Mouse (Mus musculus) limb, embryonic 11.5 days (tissue): Measurements from ENCODE around the gene Dlk2. TPM values are rescaled to one million over a fixed set of nuclear protein-coding genes. Genes with fewer than 3 reads are reported as not detected.

Source experiments
- ATAC-seq: fragments of 200-750 bp; cut with Nextera tagmentation; 2 replicates; pipeline ENCODE4 v1.8.0; 2017; ENCODE audit warnings: low read depth; ENCODE audit not compliant: insufficient number of reproducible peaks, low FRiP score, low TSS enrichment
- DNase-seq: peaks from one replicate; pipeline ENCODE4 v3.0.0-alpha.2; 2015; ENCODE audit warnings: low spot score
- H3K27ac ChIP-seq: fragments of 300-500 bp; sonication (generic); replicated peaks from 2 replicates; pipeline ENCODE4 v1.5.1; 2014; ENCODE audit warnings: low read depth, mild to moderate bottlenecking, low read length
- H3K27me3 ChIP-seq: fragments of 300-500 bp; sonication (generic); 2 replicates; pipeline ENCODE4 v1.6.1; 2014; ENCODE audit warnings: mild to moderate bottlenecking, low read length, mixed read lengths; ENCODE audit not compliant: control insufficient read depth, insufficient read depth
- H3K36me3 ChIP-seq: fragments of 300-500 bp; sonication (generic); 2 replicates; pipeline ENCODE4 v1.6.1; 2014; ENCODE audit warnings: mild to moderate bottlenecking, low read length, moderate library complexity, mixed read lengths; ENCODE audit not compliant: control insufficient read depth, insufficient read depth
- H3K4me1 ChIP-seq: fragments of 300-500 bp; sonication (generic); 2 replicates; pipeline ENCODE4 v1.6.1; 2014; ENCODE audit warnings: low read length, mixed read lengths; ENCODE audit not compliant: control insufficient read depth, insufficient read depth
- H3K4me2 ChIP-seq: fragments of 300-500 bp; sonication (generic); 2 replicates; pipeline ENCODE4 v1.6.1; 2014; ENCODE audit warnings: low read depth, mild to moderate bottlenecking, moderate library complexity; ENCODE audit not compliant: severe bottlenecking
- H3K4me3 ChIP-seq: fragments of 300-500 bp; sonication (generic); 2 replicates; pipeline ENCODE4 v1.5.1; 2014; ENCODE audit warnings: low read depth, low read length
- H3K9ac ChIP-seq: fragments of 300-500 bp; sonication (generic); 2 replicates; pipeline ENCODE4 v1.6.1; 2014; ENCODE audit warnings: mild to moderate bottlenecking, low read length
- H3K9me3 ChIP-seq: fragments of 300-500 bp; sonication (generic); 2 replicates; pipeline ENCODE4 v1.6.1; 2016; ENCODE audit warnings: low read length; ENCODE audit not compliant: control insufficient read depth
- WGBS: fragments of 180-500 bp; shearing (Covaris S2); extraction: QIAGEN DNeasy Blood & Tissue Kit; methylation state at CpG from one replicate; pipeline ENCODE4 v1.1.7; 2014; 5-methylcytosine and 5-hydroxymethylcytosine counted together
- polyA plus RNA-seq: library from polyadenylated mRNA; unstranded; fragments of >200 nt; fragmentation: Nextera tagmentation; extraction: Ambion mirVana; gene quantifications from 2 replicates; pipeline ENCODE4 v1.2.1, GENCODE M21; 2014

The Dlk2 gene
- 1.1 and 1.3 TPM in 2 replicates for polyA plus RNA-seq

DNA sequence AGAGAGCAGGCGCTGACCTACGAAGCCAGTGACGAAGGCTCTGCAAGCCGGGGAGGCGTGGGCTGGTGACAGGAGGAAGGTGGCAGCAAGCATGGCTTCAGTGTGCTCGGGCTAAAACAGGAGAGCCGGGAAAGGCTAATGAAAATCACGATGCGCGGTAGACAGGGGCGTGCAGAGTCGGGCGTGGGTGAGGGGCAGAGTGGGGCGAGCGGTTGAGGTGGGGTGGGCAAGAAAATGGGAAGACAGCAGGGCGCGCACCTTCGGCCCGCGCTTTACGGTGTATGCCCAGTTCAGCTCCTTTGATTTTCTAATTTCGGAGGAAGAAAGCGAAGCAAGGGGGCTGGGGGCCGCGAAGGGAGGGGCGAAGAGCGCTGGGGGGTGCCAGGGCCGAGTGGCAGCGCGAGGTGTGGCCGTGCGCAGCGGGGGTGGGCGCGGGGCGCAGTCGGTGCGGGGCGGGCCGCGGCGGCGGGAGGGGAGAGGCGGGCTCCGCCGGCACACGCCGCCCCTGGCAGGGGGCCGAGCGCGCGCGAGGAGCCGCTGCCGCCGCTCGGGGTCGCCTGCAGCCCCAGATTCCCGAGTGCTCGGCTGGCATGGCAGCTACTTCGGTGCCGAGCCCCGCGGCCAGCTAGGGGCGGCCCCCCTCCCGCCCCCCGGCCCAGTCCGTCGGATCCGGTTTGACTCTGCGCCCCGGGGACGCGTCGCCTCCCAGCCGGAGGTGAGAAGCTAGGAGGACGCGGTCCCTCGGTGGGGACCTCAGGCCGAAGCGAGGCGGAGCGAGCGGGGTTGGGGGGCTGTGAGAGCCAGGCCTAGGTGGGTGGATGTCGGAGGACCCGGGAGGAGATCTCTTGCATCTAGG lies at the start of gene Dlk2:
Gene Dlk2, plus strand, starts transcription at position 58 of the 856 bp plus-strand sequence.
- Histone ChIP-seq H3K4me3 (peak within 1 kb of the TSS; percentile 57), H3K36me3 (no peaks in the 10 kb centered on the region), H3K27ac (no peak within 1 kb of the TSS), H3K27me3 (peaks cover 43% of the 10 kb centered on the region), H3K9ac (peak within 1 kb of the TSS; percentile 47), H3K4me2 (peak within 1 kb of the TSS; percentile 100), H3K4me1 (peaks cover 9% of the 10 kb centered on the region; the same call in 1 of the 2 replicates), H3K9me3 (no peaks in the 10 kb centered on the region)
- ATAC-seq (no peak), DNase-seq (peak; percentile 46)
- WGBS: 1% methylated on average over 61 of the region's 86 CpGs

DNA sequence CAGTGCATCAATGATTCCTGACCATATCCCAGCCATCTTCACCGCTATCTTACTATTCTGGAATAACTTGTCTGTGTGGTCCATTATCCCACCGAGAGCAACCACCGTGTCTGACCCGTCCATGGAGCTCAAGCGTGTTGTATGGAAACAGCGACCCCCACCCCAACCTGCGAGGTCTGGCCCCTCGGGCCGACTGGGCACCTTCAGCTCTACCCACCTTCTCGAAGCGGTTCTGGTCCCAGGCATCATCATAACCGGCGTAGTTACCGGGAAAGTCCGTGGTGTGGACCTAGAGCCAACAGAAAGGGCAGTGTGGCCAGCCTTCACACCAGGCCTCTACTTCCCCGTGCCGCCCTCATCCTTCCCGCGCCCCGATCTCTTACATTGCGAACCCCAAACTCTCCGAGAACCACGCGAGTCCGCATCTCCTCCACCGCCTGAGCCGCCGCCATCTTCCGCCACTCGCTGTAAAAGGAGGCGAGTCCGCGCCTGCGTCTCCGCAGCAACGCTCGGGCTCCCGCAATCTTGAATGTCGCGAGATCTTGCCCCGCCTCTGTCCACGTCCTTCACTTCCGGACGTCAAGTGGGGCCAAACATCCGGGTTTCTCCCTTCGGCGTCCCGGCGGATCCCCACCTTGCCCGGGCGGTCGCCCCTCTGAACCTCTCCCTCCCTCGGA lies 49.6 kb upstream of the Dlk2 start, which contains the start of the genes Polr1c and Yipf3:
Gene Polr1c, minus strand, starts transcription at position 543 of the 677 bp plus-strand sequence.
Gene Yipf3, plus strand, starts transcription at position 569 of the 677 bp plus-strand sequence.
- peak within 1 kb of the TSS; percentile 89 for H3K9ac ChIP-seq
- DNase-seq (peak; percentile 97), ATAC-seq (peak; percentile 90)
- under 1% methylated on average over 53 of the region's 53 CpGs for WGBS
- H3K36me3 ChIP-seq: peaks cover 46% of the 10 kb centered on the region
- no peak within 1 kb of the TSS for H3K27ac ChIP-seq
- H3K27me3 ChIP-seq: no peaks in the 10 kb centered on the region
- no peaks in the 10 kb centered on the region for H3K9me3 ChIP-seq
- H3K4me1 ChIP-seq: peaks cover 8% of the 10 kb centered on the region
- peak within 1 kb of the TSS; percentile 78 for H3K4me2 ChIP-seq
- H3K4me3 ChIP-seq: peak within 1 kb of the TSS; percentile 93

DNA sequence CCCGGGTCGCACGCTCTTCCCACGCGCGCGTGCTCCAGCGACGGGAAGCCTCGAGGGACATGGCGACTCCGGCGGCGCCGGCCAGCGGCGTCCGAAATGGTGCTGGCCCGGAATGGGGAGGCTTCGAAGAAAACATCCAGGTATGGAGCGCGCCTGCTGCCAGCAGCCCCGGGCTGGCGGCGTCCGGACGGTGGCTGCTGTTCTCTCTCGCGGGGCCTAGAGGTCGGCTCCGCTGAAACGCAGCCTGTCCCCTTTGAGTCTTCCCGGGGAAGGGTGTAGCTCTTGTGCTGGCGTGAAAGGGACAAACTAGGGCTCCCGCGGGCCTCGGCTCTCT lies 49.1 kb upstream of the Dlk2 start:
- H3K4me3 ChIP-seq: peak overlapping the region; percentile 93
- WGBS: 1% methylated on average over 37 of the region's 37 CpGs
- H3K36me3 ChIP-seq: peaks cover 44% of the 10 kb centered on the region
- H3K27ac ChIP-seq: no peak overlapping the region
- H3K4me1 ChIP-seq: peaks cover 8% of the 10 kb centered on the region
- H3K9me3 ChIP-seq: no peaks in the 10 kb centered on the region
- H3K4me2 ChIP-seq: peak overlapping the region; percentile 78
- no peaks in the 10 kb centered on the region for H3K27me3 ChIP-seq
- peak overlapping the region; percentile 89 for H3K9ac ChIP-seq
- DNase-seq: no peak
- no peak; the same call in 1 of the 2 replicates for ATAC-seq

DNA sequence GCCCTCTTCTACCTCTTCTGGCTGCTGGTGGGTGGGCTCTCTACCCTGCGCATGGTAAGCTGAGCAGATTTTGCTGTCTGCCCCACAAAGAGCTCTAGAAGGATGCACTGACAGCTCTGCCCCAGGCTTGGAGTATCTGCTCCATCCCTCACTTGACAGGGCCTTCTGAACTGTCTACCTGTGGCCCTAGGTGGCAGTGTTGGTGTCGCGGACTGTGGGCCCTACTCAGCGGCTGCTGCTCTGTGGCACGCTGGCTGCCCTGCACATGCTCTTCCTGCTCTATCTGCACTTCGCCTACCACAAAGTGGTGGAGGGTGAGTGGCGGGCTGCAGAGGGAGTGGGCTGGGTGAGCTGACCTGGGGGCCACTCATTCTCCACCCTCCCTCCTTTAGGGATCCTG lies 46.0 kb upstream of the Dlk2 start:
- DNase-seq: no peak
- H3K9me3 ChIP-seq: no peaks in the 10 kb centered on the region
- H3K4me1 ChIP-seq: peaks cover 12% of the 10 kb centered on the region
- H3K27me3 ChIP-seq: peaks cover 14% of the 10 kb centered on the region
- no peak overlapping the region for H3K4me2 ChIP-seq
- H3K27ac ChIP-seq: no peak overlapping the region
- ATAC-seq: no peak
- no peak overlapping the region for H3K4me3 ChIP-seq
- H3K36me3 ChIP-seq: peaks cover 22% of the 10 kb centered on the region
- WGBS: 84% methylated on average over 7 of the region's 7 CpGs
- H3K9ac ChIP-seq: no peak overlapping the region

DNA sequence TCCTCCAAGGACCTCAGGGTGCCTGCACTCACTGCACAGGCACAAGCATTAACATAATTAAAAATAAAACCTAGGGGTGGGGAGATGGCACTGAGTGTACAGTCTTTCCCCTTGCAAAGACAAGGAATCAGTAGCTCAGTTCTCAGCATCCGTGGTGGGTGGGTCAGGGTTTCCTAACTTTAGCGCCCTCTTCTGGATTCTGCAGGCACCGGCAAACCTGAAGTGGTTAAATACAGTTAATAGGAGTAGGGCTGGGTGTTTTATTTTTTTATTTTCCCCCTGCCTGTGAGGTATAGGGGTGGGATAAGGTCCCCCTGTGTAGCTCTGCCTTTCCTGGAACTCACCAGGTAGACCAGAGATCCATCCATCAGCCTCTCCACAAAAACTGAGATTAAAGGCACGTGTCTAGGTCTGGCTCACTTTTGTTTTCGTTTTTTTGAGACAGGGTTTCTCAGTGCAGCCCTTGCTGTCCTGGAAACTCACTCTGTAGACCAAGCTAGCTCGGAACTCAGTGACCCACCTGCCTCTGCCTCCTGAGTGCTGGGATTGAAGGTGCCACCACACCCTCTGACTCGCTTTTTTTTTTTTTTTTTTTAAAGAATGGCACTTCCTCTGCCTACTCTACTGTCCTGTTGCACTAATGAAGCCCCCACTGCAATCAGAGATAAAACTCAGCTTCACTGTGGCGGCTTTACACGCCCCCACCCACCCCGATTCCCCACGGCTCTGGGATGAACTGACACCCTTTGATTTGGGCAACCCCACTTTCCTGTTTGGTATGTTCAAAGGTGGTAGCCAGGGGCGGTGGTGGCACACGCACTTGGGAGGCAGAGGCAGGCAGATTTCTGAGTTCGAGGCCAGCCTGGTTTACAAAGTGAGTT lies 44.4 kb upstream of the Dlk2 start:
- Histone ChIP-seq H3K27ac (no peak overlapping the region), H3K36me3 (peaks cover 23% of the 10 kb centered on the region)
- ATAC-seq: no peak

DNA sequence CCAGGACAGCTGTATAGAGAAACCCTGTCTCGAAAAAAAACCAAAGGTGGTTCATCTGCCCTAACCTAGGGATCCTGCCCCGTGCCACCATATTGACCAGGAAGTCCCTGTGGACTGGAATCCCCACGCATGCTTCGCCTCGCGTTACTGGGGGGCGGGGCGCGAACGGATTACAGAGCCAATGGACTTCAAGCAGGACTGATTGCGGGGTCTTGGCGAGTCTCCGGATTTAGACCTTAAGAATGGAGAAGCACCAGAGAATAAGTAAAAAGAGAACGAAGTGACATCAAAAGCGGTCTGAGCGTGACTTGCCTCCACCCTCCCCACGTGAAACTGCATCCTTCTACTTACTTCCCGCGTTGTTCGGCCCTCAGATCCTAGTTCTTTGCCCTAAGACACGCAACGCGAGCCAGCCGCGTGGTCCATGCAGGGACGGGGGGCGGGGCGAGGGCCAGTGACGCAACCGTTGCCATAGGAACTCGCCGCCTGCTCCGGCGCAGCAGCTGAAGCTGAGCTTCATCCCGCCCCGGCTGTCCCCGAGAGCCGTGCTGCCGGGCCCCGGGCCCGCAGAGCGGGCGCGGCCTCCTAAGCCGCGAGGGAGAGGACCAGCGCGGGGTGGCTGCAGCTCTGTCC lies 43.7 kb upstream of the Dlk2 start, which contains the start of gene Lrrc73:
Gene Lrrc73, plus strand, starts transcription at position 80 of the 633 bp plus-strand sequence.
- Histone ChIP-seq H3K27me3 (peaks cover 14% of the 10 kb centered on the region), H3K4me3 (peak within 1 kb of the TSS; percentile 53), H3K4me2 (peak within 1 kb of the TSS; percentile 100), H3K9ac (peak within 1 kb of the TSS; percentile 50), H3K4me1 (peaks cover 7% of the 10 kb centered on the region), H3K36me3 (peaks cover 26% of the 10 kb centered on the region), H3K9me3 (0 out of 2 replicates have a peak, but pooled peaks cover 4% of the 10 kb centered on the region), H3K27ac (no peak within 1 kb of the TSS)
- WGBS: 2% methylated on average over 45 of the region's 48 CpGs
- DNase-seq (peak; percentile 94), ATAC-seq (peak; percentile 71)

More for the DNA sequence above, 44.4 kb upstream of the Dlk2 start:
- H3K9ac ChIP-seq: no peak overlapping the region
- peak overlapping the region; percentile 100 for H3K4me2 ChIP-seq
- 0 out of 2 replicates have a peak, but pooled peaks cover 4% of the 10 kb centered on the region for H3K9me3 ChIP-seq
- WGBS: 57% methylated on average over 14 of the region's 14 CpGs
- H3K4me1 ChIP-seq: peaks cover 7% of the 10 kb centered on the region
- H3K27me3 ChIP-seq: peaks cover 14% of the 10 kb centered on the region
- peak; percentile 50 for DNase-seq
- peak overlapping the region; percentile 53; the same call in 1 of the 2 replicates for H3K4me3 ChIP-seq

DNA sequence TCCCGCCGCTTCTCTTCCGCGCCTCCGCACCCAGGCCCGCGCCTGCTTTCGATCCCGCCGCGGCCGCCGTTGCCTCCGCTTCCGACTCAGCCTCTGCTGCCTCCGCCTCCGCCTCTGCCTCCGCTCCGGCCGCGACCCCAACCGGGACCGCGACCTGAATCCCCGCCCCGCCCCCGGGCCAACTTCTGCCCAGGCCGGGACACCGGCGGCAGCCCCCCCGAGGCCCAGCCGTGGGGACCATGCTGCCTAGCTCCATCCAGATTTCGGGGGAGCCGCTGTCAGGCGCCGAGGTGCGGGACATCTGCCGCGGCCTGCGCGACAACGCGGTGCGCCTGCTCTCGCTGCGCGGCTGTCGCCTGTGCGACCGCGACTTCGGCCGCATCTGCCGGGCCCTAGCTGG lies 43.1 kb upstream of the Dlk2 start:
- Histone ChIP-seq H3K4me3 (peak overlapping the region; percentile 53), H3K27ac (no peak overlapping the region), H3K9me3 (0 out of 2 replicates have a peak, but pooled peaks cover 4% of the 10 kb centered on the region), H3K36me3 (peaks cover 31% of the 10 kb centered on the region), H3K4me2 (peak overlapping the region; percentile 100), H3K9ac (peak overlapping the region; percentile 50), H3K27me3 (peaks cover 14% of the 10 kb centered on the region), H3K4me1 (peaks cover 4% of the 10 kb centered on the region; the same call in 1 of the 2 replicates)
- WGBS: under 1% methylated on average over 54 of the region's 54 CpGs
- no peak for DNase-seq
- ATAC-seq: peak; percentile 3; the same call in 1 of the 2 replicates
